Mouse (Mus musculus) megakaryocyte progenitor cell, adult 5-6 weeks (primary cell): ENCODE data around the gene Inha. TPM values are rescaled to one million over a fixed set of nuclear protein-coding genes. Genes with fewer than 3 reads are reported as not detected.

Experiments
- ATAC-seq: replicated peaks from 2 replicates; pipeline ENCODE4 v1.8.0; 2016; ENCODE audit warnings: mild to moderate bottlenecking, moderate TSS enrichment, inconsistent platforms; ENCODE audit not compliant: poor library complexity
- total RNA-seq, 2 experiments: library from RNA; stranded (forward) in 1 of 2; stranded (reverse) in 1 of 2; fragments of 157-497, 149-512 nt in 1 of 2; fragments of 200-1000 nt in 1 of 2; gene quantifications; 2 replicates each; pipeline versions ENCODE4 v1.2.3 to v1.2.4; 2015 to 2017

Inha gene
- total RNA-seq, 2 experiments from 2014 or later, result not detected

DNA sequence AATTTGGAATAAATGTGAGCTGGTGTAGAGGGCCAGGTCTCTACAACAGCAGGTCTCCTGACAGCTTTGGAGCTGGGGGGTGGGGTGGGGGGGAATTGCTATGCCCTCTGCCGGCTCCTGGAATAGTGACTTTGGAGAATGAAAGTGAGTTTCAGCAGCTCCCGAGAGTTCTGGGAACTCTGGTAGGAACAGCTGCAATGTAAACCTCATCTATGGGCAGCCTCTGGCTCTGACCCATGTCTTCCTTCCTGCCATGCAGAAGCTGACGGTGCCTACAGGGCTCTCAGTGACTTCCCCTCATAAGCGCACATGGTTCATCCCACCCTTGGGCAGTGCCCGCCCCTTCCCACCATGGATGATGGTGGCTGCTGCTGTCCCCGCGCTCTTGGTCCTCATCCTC lies 48.8 kb downstream of the Inha start:
- no peak for ATAC-seq

DNA sequence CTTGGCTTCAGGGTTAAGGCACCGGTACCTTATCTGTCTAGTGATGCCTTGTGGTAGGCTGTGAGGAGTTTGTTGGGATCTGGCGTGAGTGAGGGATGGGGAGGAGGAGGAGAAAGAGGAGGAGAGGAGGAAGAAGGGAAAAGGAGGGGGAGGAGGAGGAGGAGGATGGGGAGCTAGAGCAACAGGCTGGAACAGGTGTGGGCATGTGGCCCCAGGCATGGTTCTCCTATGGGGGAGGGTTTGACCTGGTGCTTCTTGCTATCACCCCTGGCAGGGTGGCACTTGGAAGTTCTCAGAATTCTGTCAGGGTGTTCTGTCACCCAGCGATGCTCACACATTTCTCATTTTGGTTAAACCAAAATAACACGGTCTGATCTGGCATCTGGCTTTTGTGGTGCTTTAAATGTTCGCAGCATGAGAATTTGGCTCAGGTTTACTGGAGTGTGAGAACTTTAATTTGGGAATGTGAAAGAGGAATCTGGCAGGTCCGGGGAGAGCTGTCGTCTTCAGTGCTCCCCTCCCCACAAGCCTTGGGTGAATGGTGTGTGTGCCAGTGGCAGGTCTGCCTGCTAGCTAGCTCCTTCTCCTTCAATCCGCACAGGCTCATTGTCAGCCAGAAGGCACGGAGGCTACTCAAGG lies 49.4 kb downstream of the Inha start:
- no peak for ATAC-seq

DNA sequence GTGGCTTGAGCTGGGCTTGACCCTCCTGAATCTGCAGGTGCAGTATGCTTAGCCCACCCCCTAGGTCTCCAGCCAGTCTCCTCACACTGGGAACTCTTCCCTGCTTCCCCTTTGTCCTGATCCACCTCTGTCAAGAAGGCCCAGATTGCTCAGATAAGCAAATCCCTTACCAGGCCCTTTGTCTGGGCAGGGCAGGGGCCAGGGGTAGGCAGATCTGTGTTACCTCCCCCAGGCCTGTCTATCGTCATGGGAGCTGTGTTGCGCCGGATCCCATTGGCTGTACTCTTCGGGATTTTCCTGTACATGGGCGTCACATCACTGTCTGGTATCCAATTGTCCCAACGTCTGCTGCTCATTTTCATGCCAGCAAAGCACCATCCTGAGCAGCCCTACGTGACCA lies 50.2 kb downstream of the Inha start:
- ATAC-seq, result no peak

DNA sequence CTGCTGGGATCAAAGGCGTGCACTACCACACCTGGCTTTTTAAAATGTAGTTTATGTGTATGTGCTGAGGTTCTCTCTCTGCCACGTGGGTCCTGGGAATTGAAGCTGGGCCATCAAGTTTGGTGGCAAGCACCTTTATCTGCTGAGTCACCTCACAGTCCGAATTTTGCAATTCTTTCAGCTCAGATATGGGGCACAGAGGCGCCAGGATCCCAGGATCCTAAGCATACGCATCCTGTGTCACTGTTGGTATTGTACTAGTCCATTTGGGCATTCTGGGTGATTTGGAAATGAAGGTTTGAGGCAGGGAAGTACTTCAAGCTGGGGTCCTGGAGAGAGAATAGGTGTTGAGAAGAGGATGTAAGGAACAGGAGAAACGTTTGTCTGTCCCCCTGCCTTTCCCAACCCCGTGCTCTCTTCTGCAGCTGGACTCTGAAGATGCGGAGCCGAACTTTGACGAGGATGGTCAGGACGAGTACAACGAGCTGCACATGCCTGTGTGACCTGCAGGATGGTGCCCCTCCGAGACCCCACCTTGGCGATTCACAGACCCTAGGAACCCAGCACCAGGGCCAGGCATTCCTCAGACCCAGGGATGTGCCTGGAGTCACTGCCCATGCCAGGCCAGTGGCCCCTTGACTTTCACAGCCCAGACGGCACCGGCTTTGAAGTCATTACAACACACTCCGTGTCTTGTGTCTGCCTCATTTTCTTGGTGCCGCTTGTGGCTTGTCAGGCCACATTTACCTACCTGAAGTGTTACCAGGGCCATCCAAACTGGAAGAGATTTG lies 51.7 kb downstream of the Inha start:
- no peak for ATAC-seq

DNA sequence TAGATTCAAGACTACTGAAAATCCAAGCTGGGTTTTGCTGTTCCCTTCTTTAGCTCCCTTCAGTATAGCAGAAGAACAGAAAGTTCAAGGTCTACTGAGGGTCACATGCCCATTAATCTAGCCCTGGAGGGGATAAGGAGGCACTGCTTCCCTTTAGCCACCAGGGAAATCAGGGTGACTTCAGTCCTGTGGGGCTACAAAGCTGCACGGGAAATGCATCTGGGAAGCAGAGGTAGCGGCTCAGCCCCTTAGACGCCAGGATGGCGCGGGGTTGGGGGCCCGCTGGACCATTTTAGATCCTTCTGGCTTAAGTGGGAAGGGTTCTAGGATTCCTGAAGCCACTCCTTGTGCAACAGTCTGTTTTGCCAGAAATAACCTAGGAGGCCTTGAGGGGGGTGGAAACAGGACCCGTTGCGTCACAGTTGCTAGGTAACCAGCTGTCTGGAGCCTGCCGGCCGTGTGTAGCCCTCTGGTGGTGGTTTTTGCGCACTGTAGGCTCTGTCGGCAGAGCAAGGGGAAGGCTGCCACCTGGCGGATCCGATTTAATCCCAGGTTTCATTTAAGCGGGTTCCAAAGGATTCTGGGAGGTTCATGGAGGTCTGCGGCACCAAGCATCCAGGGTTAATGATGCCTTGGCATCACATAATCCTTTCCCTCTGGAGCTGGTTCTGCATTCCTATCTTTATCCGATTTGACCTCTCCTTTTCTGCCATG lies 52.5 kb downstream of the Inha start:
- peak; percentile 96 for ATAC-seq

Other genes with a start within 250 kb of the Inha start
- gene Ptprn, start 242.6 kb upstream of the Inha start, total RNA-seq (2015), result 0.12 and 0.15 TPM in 2 replicates
- gene Ptprn, start 242.6 kb upstream of the Inha start, total RNA-seq (2017), result 0.10 TPM in 1 of 2 replicates, not detected in the other
- gene Resp18, start 228.7 kb upstream of the Inha start, total RNA-seq (2015), result not detected in 2 replicates
- gene Resp18, start 228.7 kb upstream of the Inha start, total RNA-seq (2017), result not detected in 2 replicates
- gene Dnpep, start 189.1 kb upstream of the Inha start, total RNA-seq (2015), result 31.3 and 39.7 TPM in 2 replicates
- 36.4 and 41.7 TPM in 2 replicates for gene Dnpep, start 189.1 kb upstream of the Inha start, total RNA-seq (2017)
- not detected in 2 replicates for gene Des, start 146.7 kb upstream of the Inha start, total RNA-seq (2015)
- not detected in 2 replicates for gene Des, start 146.7 kb upstream of the Inha start, total RNA-seq (2017)
- gene Speg, start 131.8 kb upstream of the Inha start, total RNA-seq (2015), result not detected in 2 replicates
- not detected in 2 replicates for gene Speg, start 131.8 kb upstream of the Inha start, total RNA-seq (2017)
- 65.8 and 74.1 TPM in 2 replicates for gene Gmppa, start 71.1 kb upstream of the Inha start, total RNA-seq (2015)
- gene Gmppa, start 71.1 kb upstream of the Inha start, total RNA-seq (2017), result 87.0 and 98.6 TPM in 2 replicates
- gene Asic4, start 56.6 kb upstream of the Inha start, total RNA-seq (2015), result not detected in 2 replicates
- gene Asic4, start 56.6 kb upstream of the Inha start, total RNA-seq (2017), result not detected in 2 replicates
- gene Chpf, start 27.8 kb upstream of the Inha start, total RNA-seq (2015), result 0.27 and 0.83 TPM in 2 replicates
- gene Chpf, start 27.8 kb upstream of the Inha start, total RNA-seq (2017), result 0.57 and 2.0 TPM in 2 replicates
- gene Tmem198, start 27.5 kb upstream of the Inha start, total RNA-seq (2015), result not detected in 2 replicates
- gene Tmem198, start 27.5 kb upstream of the Inha start, total RNA-seq (2017), result 2.9 TPM in 1 of 2 replicates, not detected in the other
- 1.0 TPM in 1 of 2 replicates, not detected in the other for gene Obsl1, start 625 bp upstream of the Inha start, total RNA-seq (2015)
- 0.30 TPM in 1 of 2 replicates, not detected in the other for gene Obsl1, start 625 bp upstream of the Inha start, total RNA-seq (2017)
- gene Stk11ip, start 14.5 kb downstream of the Inha start, total RNA-seq (2015), result 7.9 and 9.6 TPM in 2 replicates
- gene Stk11ip, start 14.5 kb downstream of the Inha start, total RNA-seq (2017), result 11.3 and 24.0 TPM in 2 replicates
- gene Slc4a3, start 39.2 kb downstream of the Inha start, total RNA-seq (2015), result 0.05 TPM in 1 of 2 replicates, not detected in the other
- 0.03 and 0.04 TPM in 2 replicates for gene Slc4a3, start 39.2 kb downstream of the Inha start, total RNA-seq (2017)